Mouse (Mus musculus): ENCODE measurements around the gene Atp11a.

DNA sequence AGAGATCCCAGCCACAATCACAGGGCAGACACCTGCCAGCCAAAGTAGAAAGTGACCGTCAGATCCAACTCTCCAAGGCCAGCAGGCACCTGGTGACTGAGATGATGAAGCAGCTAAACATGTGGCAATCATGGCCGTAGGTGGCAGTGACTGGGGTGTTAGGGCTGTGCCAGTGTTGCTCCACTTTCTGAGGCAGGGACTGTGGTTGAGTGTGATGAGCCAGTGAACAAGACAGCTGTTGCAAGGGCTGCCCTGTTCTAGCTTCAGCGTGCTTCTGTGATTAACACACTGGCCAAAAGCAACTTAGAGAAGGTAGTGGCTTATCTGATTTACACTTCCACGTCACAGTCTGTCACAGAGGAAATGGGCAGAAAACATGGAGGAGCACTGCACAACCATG, 13.4 kb upstream of the Atp11a start:
- TF ChIP-seq CTCF (IDR thresholded peaks at IDR 0.05; ENCODE audit: low read depth) = no peak
- no peak for TF ChIP-seq EP300 (optimal IDR thresholded peaks at IDR 0.05)
